Comparison of ENCODE assay signal across 8 mouse cellular contexts in genomic region chr15:52412869-52413771, GRCm38 (mm10).
DNase-seq lines count a peak whose midpoint lies in the region; ATAC-seq and TF ChIP-seq lines count a peak whose summit lies in the region.

No protein-coding gene starts in this region.

- H3K4me2 ChIP-seq in hindbrain, postnatal 0 days (ENCODE audit: low read depth, low read length): peak overlapping the region; percentile 47
- H3K4me2 ChIP-seq in midbrain, embryonic 12.5 days (replicated peaks): peak overlapping the region; percentile 41

- peak; percentile 4 for DNase-seq in gastrocnemius, postnatal 10 days
- no peak for DNase-seq in gastrocnemius, postnatal 14 days
- DNase-seq in embryo, embryonic 11.5 days (ENCODE audit: low read depth, low spot score): peak; percentile 24
- peak; percentile 87 for DNase-seq in hindbrain, postnatal 0 days (ENCODE audit: low spot score)
- no peak for DNase-seq in adrenal gland, postnatal 36 days
- no peak for DNase-seq in thymus, postnatal 4 days
- no peak for DNase-seq in thymus, postnatal 10 days (ENCODE audit: low spot score in 2 of 2)

- no peaks in the 10 kb centered on the region; the same call in 1 of the 2 replicates for H3K4me1 ChIP-seq in hindbrain, postnatal 0 days (ENCODE audit: insufficient read depth, low read length)
- H3K4me1 ChIP-seq in midbrain, embryonic 12.5 days: peaks cover 5% of the 10 kb centered on the region

- no peaks in the 10 kb centered on the region for H3K9me3 ChIP-seq in hindbrain, postnatal 0 days (ENCODE audit: low read length)
- H3K9me3 ChIP-seq in midbrain, embryonic 12.5 days: no peaks in the 10 kb centered on the region

- TF ChIP-seq CTCF in hindbrain, postnatal 0 days (IDR thresholded peaks at IDR 0.05; ENCODE audit: low read depth): no peak

- peak overlapping the region; percentile 18; the same call in 1 of the 2 replicates for H3K4me3 ChIP-seq in hindbrain, postnatal 0 days (ENCODE audit: low read length)
- 0 out of 2 replicates have a peak overlapping the region, but pooled peaks have one; percentile 12 for H3K4me3 ChIP-seq in midbrain, embryonic 12.5 days

- intact Hi-C loops in gastrocnemius, postnatal 14 days (cut with DNase I; ENCODE audit: low total_unique reads): no loop called here

- H3K36me3 ChIP-seq in hindbrain, postnatal 0 days (ENCODE audit: insufficient read depth, low read length): no peaks in the 10 kb centered on the region
- H3K36me3 ChIP-seq in midbrain, embryonic 12.5 days: no peaks in the 10 kb centered on the region

- peak; percentile 93 for ATAC-seq in hindbrain, postnatal 0 days
- peak; percentile 94 for ATAC-seq in midbrain, embryonic 12.5 days (ENCODE audit: low FRiP score, low read depth)

- H3K27me3 ChIP-seq in hindbrain, postnatal 0 days (ENCODE audit: insufficient read depth, low read length): no peaks in the 10 kb centered on the region
- H3K27me3 ChIP-seq in midbrain, embryonic 12.5 days: no peaks in the 10 kb centered on the region

- WGBS in hindbrain, postnatal 0 days: 7% methylated on average over 18 of the region's 18 CpGs
- 9% methylated on average over 18 of the region's 18 CpGs for WGBS in midbrain, embryonic 12.5 days

- H3K9ac ChIP-seq in hindbrain, postnatal 0 days (replicated peaks; ENCODE audit: low read length): no peak overlapping the region; the same call in 1 of the 2 replicates
- 0 out of 2 replicates have a peak overlapping the region, but pooled peaks have one; percentile 11 for H3K9ac ChIP-seq in midbrain, embryonic 12.5 days (replicated peaks)

- H3K27ac ChIP-seq in hindbrain, postnatal 0 days: peak overlapping the region; percentile 71
- peak overlapping the region; percentile 84 for H3K27ac ChIP-seq in midbrain, embryonic 12.5 days (replicated peaks)

Comparison
In these comparisons a context has a peak if more than half of its experiments do, and no peak if none do; other contexts are left out.
1. DNase-seq: peak in gastrocnemius, postnatal 10 days (single experiment), embryo, embryonic 11.5 days (single experiment) and hindbrain, postnatal 0 days (single experiment); none in gastrocnemius, postnatal 14 days (single experiment), adrenal gland, postnatal 36 days (0 of 2), thymus, postnatal 4 days (single experiment) and thymus, postnatal 10 days (0 of 2).